Mouse (Mus musculus) MEL (cell line): ENCODE measurements around the gene Smc1b. TPM values are rescaled to one million over a fixed set of nuclear protein-coding genes. Genes with fewer than 3 reads are reported as not detected.
"Not testable (repeated sequence)": the region's sequence is repeated elsewhere in the genome, so short reads cannot be mapped to it uniquely, and the experiment has no call there.

Experiments used
- DNase-seq: peaks from one replicate; pipeline ENCODE4 v3.0.0; 2011; ENCODE audit warnings: low read depth, low spot score
- H3K27ac ChIP-seq: 2 replicates; pipeline ENCODE4 v1.5.1; 2012; ENCODE audit warnings: low read depth, mild to moderate bottlenecking, control low read depth, low read length, moderate library complexity; ENCODE audit not compliant: control insufficient read depth
- H3K27me3 ChIP-seq, 2 experiments: fragments of 150-350 bp in 1 of 2; sonication (generic) in 1 of 2; 2 replicates each; pipeline ENCODE4 v1.6.1; 2012; ENCODE audit warnings: low read length in 2 of 2, mild to moderate bottlenecking in 2 of 2, improper control_type of control experiment in 1 of 2, moderate library complexity in 1 of 2; ENCODE audit not compliant: insufficient read depth in 2 of 2, control insufficient read depth in 1 of 2
- H3K36me3 ChIP-seq, 2 experiments: 2 replicates each; pipeline ENCODE4 v1.6.1; 2012 to 2014; ENCODE audit warnings: low read length in 2 of 2, improper control_type of control experiment in 1 of 2, inconsistent platforms in 1 of 2, mild to moderate bottlenecking in 1 of 2; ENCODE audit not compliant: insufficient read depth in 2 of 2, control insufficient read depth in 1 of 2
- H3K4me1 ChIP-seq, 2 experiments: fragments of 150-350 bp in 1 of 2; sonication (generic) in 1 of 2; 2 replicates each; pipeline ENCODE4 v1.6.1; 2012; ENCODE audit warnings: low read length in 2 of 2, improper control_type of control experiment in 1 of 2, mild to moderate bottlenecking in 1 of 2; ENCODE audit not compliant: insufficient read depth in 2 of 2, control insufficient read depth in 1 of 2
- H3K4me3 ChIP-seq, 2 experiments: fragments of 150-350 bp in 1 of 2; sonication (generic) in 1 of 2; 2 replicates each; pipeline ENCODE4 v1.5.1; 2012; ENCODE audit warnings: low read depth in 2 of 2, low read length in 2 of 2, mild to moderate bottlenecking in 2 of 2, moderate library complexity in 2 of 2, control low read depth in 1 of 2, improper control_type of control experiment in 1 of 2; ENCODE audit not compliant: control insufficient read depth in 1 of 2, insufficient read depth in 1 of 2
- H3K79me2 ChIP-seq: 2 replicates; pipeline ENCODE4 v1.6.1; 2012; ENCODE audit warnings: mild to moderate bottlenecking, low read length, moderate library complexity; ENCODE audit not compliant: control insufficient read depth, poor library complexity, insufficient read depth
- H3K9ac ChIP-seq: 2 replicates; pipeline ENCODE4 v1.6.1; 2012; ENCODE audit warnings: low read depth, mild to moderate bottlenecking, control low read depth, low read length, moderate library complexity; ENCODE audit not compliant: control insufficient read depth, poor library complexity, severe bottlenecking
- H3K9me3 ChIP-seq: fragments of 150-350 bp; sonication (generic); replicated peaks from 2 replicates; pipeline ENCODE4 v1.6.1; 2012; ENCODE audit warnings: mild to moderate bottlenecking, low read length, improper control_type of control experiment, moderate library complexity; ENCODE audit not compliant: insufficient read depth
- CHD1 ChIP-seq: IDR thresholded peaks from 2 replicates; pipeline ENCODE4 v1.6.1; 2012; ENCODE audit warnings: low read depth, mild to moderate bottlenecking, inconsistent platforms, low read length, improper control_type of control experiment
- JUND ChIP-seq: IDR thresholded peaks from 2 replicates; pipeline ENCODE4 v1.6.1; 2011; ENCODE audit warnings: low read depth, mild to moderate bottlenecking, improper control_type of control experiment, low read length
- KAT2A ChIP-seq: conservative IDR thresholded peaks from 2 replicates; pipeline ENCODE4 v1.6.1; 2012; ENCODE audit warnings: low read depth, low read length, improper control_type of control experiment, inconsistent platforms
- MAFK ChIP-seq: IDR thresholded peaks from 2 replicates; pipeline ENCODE4 v1.6.1; 2011; ENCODE audit warnings: low read depth, mild to moderate bottlenecking, low read length, improper control_type of control experiment, borderline replicate concordance
- MAZ ChIP-seq: IDR thresholded peaks from 2 replicates; pipeline ENCODE4 v1.6.1; 2012; ENCODE audit warnings: low read depth, mild to moderate bottlenecking, inconsistent platforms, low read length, improper control_type of control experiment
- MEF2A ChIP-seq: IDR thresholded peaks from 2 replicates; pipeline ENCODE4 v1.6.1; 2014; ENCODE audit warnings: low read depth, mild to moderate bottlenecking, inconsistent platforms, low read length, improper control_type of control experiment; ENCODE audit not compliant: poor library complexity, insufficient replicate concordance, severe bottlenecking; ENCODE audit errors: extremely low read depth
- MYB ChIP-seq: IDR thresholded peaks from 2 replicates; pipeline ENCODE4 v1.6.1; 2011; ENCODE audit warnings: mild to moderate bottlenecking, low read depth, low read length, improper control_type of control experiment
- MYC ChIP-seq: IDR thresholded peaks from 2 replicates; pipeline ENCODE4 v1.6.1; 2011; ENCODE audit warnings: low read depth, mild to moderate bottlenecking, low read length, improper control_type of control experiment, moderate library complexity
- NRF1 ChIP-seq: IDR thresholded peaks from 2 replicates; pipeline ENCODE4 v1.6.1; 2014; ENCODE audit warnings: low read depth, mild to moderate bottlenecking, inconsistent platforms, low read length, improper control_type of control experiment, moderate library complexity; ENCODE audit not compliant: poor library complexity, insufficient read depth, severe bottlenecking
- POLR2AphosphoS2 ChIP-seq: IDR thresholded peaks from 2 replicates; pipeline ENCODE4 v1.6.1; 2011; ENCODE audit warnings: low read length, improper control_type of control experiment
- TBP ChIP-seq: IDR thresholded peaks from 2 replicates; pipeline ENCODE4 v1.8.0; 2011; ENCODE audit warnings: low read depth, low read length, improper control_type of control experiment
- ZMIZ1 ChIP-seq: IDR thresholded peaks from 2 replicates; pipeline ENCODE4 v1.6.1; 2012; ENCODE audit warnings: low read depth, mild to moderate bottlenecking, inconsistent platforms, low read length, improper control_type of control experiment, moderate library complexity
- polyA plus RNA-seq, 2 experiments: library from polyadenylated mRNA; stranded (reverse) in 1 of 2; unstranded in 1 of 2; fragments of >175 nt in 1 of 2; fragments of >200 nt in 1 of 2; gene quantifications; 2 replicates each; pipeline versions ENCODE4 v1.2.1 to v1.2.4; 2012; ENCODE audit warnings: low replicate concordance in 2 of 2, low read depth in 1 of 2; ENCODE audit not compliant: insufficient read length in 2 of 2, insufficient read depth in 1 of 2, missing spikeins in 1 of 2
- total RNA-seq: library from RNA; depleted of rRNA; stranded (reverse); fragments of 300-350 nt; gene quantifications from 2 replicates; pipeline ENCODE4 v1.2.3, GENCODE M21; 2012

Smc1b gene
- total and polyA plus RNA-seq, 3 experiments, result not detected

- DNase-seq, result no peak
- peaks cover 0 to 8% of the 10 kb centered on the region in 2 experiments; a peak in 2 of 4 replicates for H3K4me1 ChIP-seq
- TF ChIP-seq MEF2A (no peak), NRF1 (no peak), MAFK (no peak), POLR2AphosphoS2 (no peak), CHD1 (no peak), JUND (no peak), ZMIZ1 (no peak)
- no peak overlapping the region for H3K27ac ChIP-seq
- H3K9me3 ChIP-seq, result no peaks in the 10 kb centered on the region
- H3K9ac ChIP-seq, result no peak overlapping the region
- no peak overlapping the region for H3K4me3 ChIP-seq
- H3K79me2 ChIP-seq, result no peaks in the 10 kb centered on the region
- no peaks in the 10 kb centered on the region for H3K27me3 ChIP-seq
- H3K36me3 ChIP-seq, result peaks cover 0 to 6% of the 10 kb centered on the region in 2 experiments; a peak in 1 of 4 replicates
These were observed 99.9 kb downstream of the Smc1b start for GRCm38 (mm10) chr15:85031866-85032265.

- not testable (repeated sequence) for DNase-seq, H3K27ac ChIP-seq, H3K79me2 ChIP-seq, H3K36me3 ChIP-seq, H3K9me3 ChIP-seq, H3K4me3 ChIP-seq, H3K4me1 ChIP-seq, H3K9ac ChIP-seq, H3K27me3 ChIP-seq
These were observed 101.1 kb downstream of the Smc1b start for GRCm38 (mm10) chr15:85030643-85031042.

- H3K4me1 ChIP-seq, H3K4me3 ChIP-seq, H3K36me3 ChIP-seq, H3K79me2 ChIP-seq, H3K9me3 ChIP-seq, H3K27me3 ChIP-seq, DNase-seq, H3K27ac ChIP-seq, H3K9ac ChIP-seq: not testable (repeated sequence)
These were observed 103.1 kb downstream of the Smc1b start, which contains the start of gene Fam118a for GRCm38 (mm10) chr15:85028648-85029047. TSS of gene Fam118a (plus strand) at chr15:85028948.

- no peak for DNase-seq
- Histone ChIP-seq H3K36me3 (no peaks in the 10 kb centered on the region), H3K9me3 (no peaks in the 10 kb centered on the region), H3K9ac (no peak overlapping the region)
- no peak for TF ChIP-seq MYC
- no peak for TF ChIP-seq MYB
- no peak for TF ChIP-seq POLR2AphosphoS2
- no peak for TF ChIP-seq ZMIZ1
- TF ChIP-seq KAT2A, result no peak
- TF ChIP-seq TBP, result no peak
- no peak for TF ChIP-seq MAZ
- TF ChIP-seq, all 39 proteins: peak for 0
- Histone ChIP-seq H3K27ac (no peak overlapping the region), H3K4me1 (no peaks in the 10 kb centered on the region), H3K79me2 (no peaks in the 10 kb centered on the region), H3K27me3 (no peaks in the 10 kb centered on the region), H3K4me3 (no peak overlapping the region)
These were observed 104.0 kb downstream of the Smc1b start for GRCm38 (mm10) chr15:85027740-85028139.
